Mouse (Mus musculus): Measurements from ENCODE around the gene Sema5a. TPM values are rescaled to one million over a fixed set of nuclear protein-coding genes. Genes with fewer than 3 reads are reported as not detected.

The Sema5a gene
- polyA plus RNA-seq, 1 experiment from 2014 or later = 16.0 TPM

GRCm38 (mm10) chr15:32233451-32233850 lies 11.2 kb upstream of the Sema5a start:
- WGBS = 100% methylated on average over 1 of the region's 1 CpGs
- H3K4me2 ChIP-seq (replicated peaks) = no peak overlapping the region
- no peak for ATAC-seq
- no peaks in the 10 kb centered on the region for H3K27me3 ChIP-seq (replicated peaks)
- H3K4me1 ChIP-seq (replicated peaks) = no peaks in the 10 kb centered on the region
- no peak overlapping the region for H3K9ac ChIP-seq
- H3K27ac ChIP-seq = no peak overlapping the region
- no peaks in the 10 kb centered on the region for H3K36me3 ChIP-seq
- no peak overlapping the region for H3K4me3 ChIP-seq (replicated peaks)
- H3K9me3 ChIP-seq = no peaks in the 10 kb centered on the region

- H3K9ac ChIP-seq = no peak overlapping the region
- no peak overlapping the region for H3K4me3 ChIP-seq (replicated peaks)
- no peaks in the 10 kb centered on the region for H3K9me3 ChIP-seq
- no peaks in the 10 kb centered on the region for H3K36me3 ChIP-seq
- ATAC-seq = no peak
- H3K27ac ChIP-seq = no peak overlapping the region
- no peaks in the 10 kb centered on the region for H3K27me3 ChIP-seq (replicated peaks)
- H3K4me1 ChIP-seq (replicated peaks) = no peaks in the 10 kb centered on the region
- WGBS = 93% methylated on average over 2 of the region's 2 CpGs
- no peak overlapping the region for H3K4me2 ChIP-seq (replicated peaks)
Observed at GRCm38 (mm10) chr15:32239099-32239498, 5.5 kb upstream of the Sema5a start.

- Histone ChIP-seq H3K4me2 (replicated peaks) (no peak overlapping the region), H3K36me3 (no peaks in the 10 kb centered on the region), H3K27ac (no peak overlapping the region), H3K9ac (no peak overlapping the region), H3K9me3 (no peaks in the 10 kb centered on the region), H3K4me1 (replicated peaks) (no peaks in the 10 kb centered on the region), H3K4me3 (replicated peaks) (no peak overlapping the region), H3K27me3 (replicated peaks) (no peaks in the 10 kb centered on the region)
- ATAC-seq = no peak
- WGBS = 61% methylated on average over 3 of the region's 3 CpGs
Observed at GRCm38 (mm10) chr15:32240159-32240558, 4.5 kb upstream of the Sema5a start.

- no peak for ATAC-seq
- Histone ChIP-seq H3K27me3 (replicated peaks) (no peaks in the 10 kb centered on the region), H3K27ac (no peak overlapping the region), H3K9ac (no peak overlapping the region), H3K4me2 (replicated peaks) (no peak overlapping the region), H3K4me3 (replicated peaks) (no peak overlapping the region), H3K9me3 (no peaks in the 10 kb centered on the region), H3K4me1 (replicated peaks) (no peaks in the 10 kb centered on the region), H3K36me3 (no peaks in the 10 kb centered on the region)
- 81% methylated on average over 6 of the region's 6 CpGs for WGBS
Observed at GRCm38 (mm10) chr15:32241666-32242065, 2.9 kb upstream of the Sema5a start.

GRCm38 (mm10) chr15:32243096-32243785 lies 1.4 kb upstream of the Sema5a start:
- peak overlapping the region; percentile 85 for H3K27ac ChIP-seq
- WGBS = 53% methylated on average over 12 of the region's 12 CpGs
- no peaks in the 10 kb centered on the region for H3K9me3 ChIP-seq
- H3K27me3 ChIP-seq (replicated peaks) = no peaks in the 10 kb centered on the region
- peak overlapping the region; percentile 96 for H3K4me2 ChIP-seq (replicated peaks)
- peak overlapping the region; percentile 64 for H3K9ac ChIP-seq
- peak overlapping the region; percentile 73 for H3K4me3 ChIP-seq (replicated peaks)
- ATAC-seq = no peak
- 0 out of 2 replicates have a peak, but pooled peaks cover 2% of the 10 kb centered on the region for H3K4me1 ChIP-seq (replicated peaks)
- no peaks in the 10 kb centered on the region for H3K36me3 ChIP-seq

GRCm38 (mm10) chr15:32243824-32244223 lies 786 bp upstream of the Sema5a start:
- WGBS = 29% methylated on average over 7 of the region's 7 CpGs
- H3K4me1 ChIP-seq (replicated peaks) = 0 out of 2 replicates have a peak, but pooled peaks cover 2% of the 10 kb centered on the region
- no peaks in the 10 kb centered on the region for H3K27me3 ChIP-seq (replicated peaks)
- no peaks in the 10 kb centered on the region for H3K36me3 ChIP-seq
- peak overlapping the region; percentile 64 for H3K9ac ChIP-seq
- no peaks in the 10 kb centered on the region for H3K9me3 ChIP-seq
- peak overlapping the region; percentile 85 for H3K27ac ChIP-seq
- ATAC-seq = no peak
- H3K4me2 ChIP-seq (replicated peaks) = peak overlapping the region; percentile 96
- H3K4me3 ChIP-seq (replicated peaks) = peak overlapping the region; percentile 73

GRCm38 (mm10) chr15:32244956-32245836 lies 586 bp downstream of the Sema5a start:
- 0 out of 2 replicates have a peak, but pooled peaks cover 2% of the 10 kb centered on the region for H3K4me1 ChIP-seq (replicated peaks)
- H3K9ac ChIP-seq = peak overlapping the region; percentile 75
- H3K27me3 ChIP-seq (replicated peaks) = no peaks in the 10 kb centered on the region
- WGBS = under 1% methylated on average over 52 of the region's 52 CpGs
- peak overlapping the region; percentile 73 for H3K4me3 ChIP-seq (replicated peaks)
- ATAC-seq = peak; percentile 60
- peak overlapping the region; percentile 96 for H3K4me2 ChIP-seq (replicated peaks)
- H3K27ac ChIP-seq = peak overlapping the region; percentile 72
- no peaks in the 10 kb centered on the region for H3K36me3 ChIP-seq
- H3K9me3 ChIP-seq = no peaks in the 10 kb centered on the region

GRCm38 (mm10) chr15:32245837-32246670 lies 1.4 kb downstream of the Sema5a start:
- H3K9ac ChIP-seq = peak overlapping the region; percentile 75
- H3K4me3 ChIP-seq (replicated peaks) = peak overlapping the region; percentile 73
- H3K27ac ChIP-seq = no peak overlapping the region; the same call in 1 of the 2 replicates
- H3K9me3 ChIP-seq = no peaks in the 10 kb centered on the region
- no peaks in the 10 kb centered on the region for H3K27me3 ChIP-seq (replicated peaks)
- peak; percentile 31; the same call in 1 of the 2 replicates for ATAC-seq
- H3K4me2 ChIP-seq (replicated peaks) = peak overlapping the region; percentile 96
- no peaks in the 10 kb centered on the region for H3K36me3 ChIP-seq
- H3K4me1 ChIP-seq (replicated peaks) = 0 out of 2 replicates have a peak, but pooled peaks cover 2% of the 10 kb centered on the region
- under 1% methylated on average over 47 of the region's 47 CpGs for WGBS

GRCm38 (mm10) chr15:32247281-32247680 lies 2.7 kb downstream of the Sema5a start:
- Histone ChIP-seq H3K27me3 (replicated peaks) (no peaks in the 10 kb centered on the region), H3K4me1 (replicated peaks) (0 out of 2 replicates have a peak, but pooled peaks cover 2% of the 10 kb centered on the region), H3K9ac (no peak overlapping the region), H3K36me3 (no peaks in the 10 kb centered on the region), H3K4me3 (replicated peaks) (peak overlapping the region; percentile 73; the same call in 1 of the 2 replicates), H3K9me3 (no peaks in the 10 kb centered on the region), H3K4me2 (replicated peaks) (peak overlapping the region; percentile 96), H3K27ac (no peak overlapping the region)
- ATAC-seq = no peak
- 48% methylated on average over 5 of the region's 5 CpGs for WGBS

GRCm38 (mm10) chr15:32254806-32255205 lies 10.2 kb downstream of the Sema5a start:
- Histone ChIP-seq H3K36me3 (no peaks in the 10 kb centered on the region), H3K27me3 (replicated peaks) (no peaks in the 10 kb centered on the region), H3K9ac (no peak overlapping the region), H3K9me3 (no peaks in the 10 kb centered on the region), H3K27ac (no peak overlapping the region), H3K4me3 (replicated peaks) (no peak overlapping the region), H3K4me1 (replicated peaks) (peaks cover 8% of the 10 kb centered on the region), H3K4me2 (replicated peaks) (no peak overlapping the region)
- no peak for ATAC-seq
- 76% methylated on average over 2 of the region's 2 CpGs for WGBS

- H3K36me3 ChIP-seq = no peaks in the 10 kb centered on the region
- 72% methylated on average over 8 of the region's 8 CpGs for WGBS
- no peak overlapping the region for H3K4me2 ChIP-seq (replicated peaks)
- H3K9me3 ChIP-seq = no peaks in the 10 kb centered on the region
- H3K27me3 ChIP-seq (replicated peaks) = no peaks in the 10 kb centered on the region
- no peak overlapping the region for H3K9ac ChIP-seq
- H3K4me3 ChIP-seq (replicated peaks) = no peak overlapping the region
- H3K27ac ChIP-seq = peak overlapping the region; percentile 22; the same call in 1 of the 2 replicates
- no peak for ATAC-seq
- peaks cover 11% of the 10 kb centered on the region for H3K4me1 ChIP-seq (replicated peaks)
Observed at GRCm38 (mm10) chr15:32257340-32257739, 12.7 kb downstream of the Sema5a start.

Data from intestine, embryonic 15.5 days (tissue).